Mouse (Mus musculus): Measurements from ENCODE around the gene Zfp566.
A peak's percentile ranks its signal among the peaks of the same experiment; 100 is the strongest.

The Zfp566 gene

DNA sequence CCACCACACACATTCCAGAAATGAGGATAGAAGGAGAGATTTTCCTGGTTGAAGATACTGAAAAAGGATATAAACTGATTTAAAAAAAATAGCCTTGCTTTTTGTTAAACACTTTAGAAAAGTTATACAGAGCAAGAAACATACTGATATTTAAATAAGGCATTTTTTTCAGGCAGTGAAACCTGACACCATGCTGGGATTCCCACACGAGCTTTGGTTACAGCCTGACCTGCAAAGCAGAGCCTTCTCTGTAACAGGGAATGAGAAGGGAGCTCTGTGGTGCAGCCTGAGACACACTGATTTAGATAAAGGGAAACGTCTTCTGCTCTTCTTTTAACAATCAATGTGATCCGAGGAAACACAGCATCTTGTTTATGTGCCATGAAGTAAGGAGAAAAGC, 36.7 kb downstream of the Zfp566 start:
- no peak for DNase-seq

DNA sequence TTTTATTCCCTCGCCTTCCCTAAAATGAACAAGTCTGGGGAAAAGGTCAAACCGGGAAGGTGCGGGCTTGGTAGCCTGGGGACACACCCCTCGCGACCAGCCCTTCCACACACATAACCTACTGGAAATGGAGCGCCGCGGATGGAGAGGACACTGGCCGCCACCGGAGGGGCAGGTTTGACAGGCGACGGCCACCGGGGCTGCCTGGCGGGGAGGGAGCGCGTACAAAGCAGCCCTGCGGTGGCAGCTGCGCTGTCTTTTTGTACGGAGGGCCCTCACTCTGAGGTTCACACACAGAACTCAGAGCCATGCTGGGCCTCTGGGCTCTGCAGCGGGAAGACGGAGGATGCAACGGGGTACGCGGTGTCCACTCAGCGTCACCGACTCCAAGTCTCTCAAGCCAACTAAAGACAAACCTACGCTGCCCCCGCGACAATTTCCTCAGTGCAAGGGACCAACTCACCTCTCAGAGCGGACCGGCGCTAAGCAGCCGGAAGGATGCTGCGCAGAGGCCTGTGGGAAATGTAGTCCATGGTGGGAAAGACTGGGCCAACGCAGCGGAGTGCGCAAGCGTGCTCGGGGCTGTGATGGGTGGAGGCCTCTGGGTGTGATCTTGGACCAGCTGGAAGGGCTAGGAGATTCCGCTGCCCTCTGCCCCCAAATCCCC, 39.3 kb downstream of the Zfp566 start, which contains the start of gene Zfp14:
Gene Zfp14 (minus strand): TSS at position 499 of the 667 bp plus-strand sequence.
- DNase-seq: peak; percentile 89

DNA sequence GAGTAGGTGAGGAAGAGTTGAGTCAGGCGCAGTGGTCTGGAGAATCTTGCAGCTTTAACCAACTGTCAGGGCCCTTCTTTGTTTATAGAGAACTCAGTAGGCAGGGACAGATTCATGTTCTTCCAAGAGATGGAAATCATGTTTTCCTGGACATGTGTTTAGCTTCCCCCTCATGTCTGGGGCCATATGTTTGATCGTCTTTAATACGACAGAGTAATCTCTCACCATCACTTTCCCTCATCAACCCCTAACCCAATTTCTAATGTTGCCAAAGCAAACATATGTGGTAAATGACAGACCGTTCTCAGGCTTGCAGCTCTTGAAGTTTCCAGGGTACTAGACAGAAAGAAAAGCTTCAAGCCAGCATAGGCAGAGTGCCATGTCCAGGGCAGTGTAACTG, 42.2 kb downstream of the Zfp566 start:
- DNase-seq: no peak

DNA sequence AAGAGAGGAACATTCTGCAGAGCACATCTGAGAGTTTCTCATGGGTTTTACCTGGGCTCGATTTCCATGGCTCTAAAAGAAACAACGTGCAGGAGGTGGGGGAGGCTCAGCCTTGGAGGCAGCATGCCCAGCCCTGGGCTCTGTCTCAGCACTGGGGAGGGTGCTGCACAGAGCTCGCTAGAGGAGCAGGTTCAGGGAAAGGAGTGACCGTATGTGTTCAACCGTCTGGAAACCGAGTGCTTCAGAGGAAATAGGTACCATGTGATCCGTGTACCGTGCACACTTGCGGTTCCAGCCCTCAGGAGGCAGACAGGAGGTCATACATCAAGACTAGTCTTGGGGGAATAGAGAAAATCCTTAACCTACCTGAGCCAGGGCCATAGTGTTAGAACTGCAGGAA, 46.0 kb downstream of the Zfp566 start:
- DNase-seq: no peak

DNA sequence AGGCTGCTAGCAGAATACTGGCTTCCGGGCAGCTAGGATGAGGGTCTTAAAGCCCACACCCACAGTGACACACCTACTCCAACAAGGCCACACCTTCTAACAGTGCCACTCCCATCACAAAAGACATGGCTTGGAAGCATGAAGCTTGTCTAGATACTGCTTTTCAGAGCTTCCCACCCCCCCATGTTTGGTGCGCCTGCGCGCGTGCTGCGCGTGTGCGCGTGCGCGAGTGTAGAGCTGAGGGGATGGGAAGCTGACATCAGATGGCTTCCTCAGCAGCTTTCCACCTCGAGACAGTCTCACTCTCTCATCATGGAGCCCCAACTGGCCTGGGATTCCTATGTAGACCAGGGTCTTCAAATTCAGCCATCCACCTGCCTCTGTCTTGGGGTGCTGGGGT, 56.0 kb downstream of the Zfp566 start:
- no peak for DNase-seq

DNA sequence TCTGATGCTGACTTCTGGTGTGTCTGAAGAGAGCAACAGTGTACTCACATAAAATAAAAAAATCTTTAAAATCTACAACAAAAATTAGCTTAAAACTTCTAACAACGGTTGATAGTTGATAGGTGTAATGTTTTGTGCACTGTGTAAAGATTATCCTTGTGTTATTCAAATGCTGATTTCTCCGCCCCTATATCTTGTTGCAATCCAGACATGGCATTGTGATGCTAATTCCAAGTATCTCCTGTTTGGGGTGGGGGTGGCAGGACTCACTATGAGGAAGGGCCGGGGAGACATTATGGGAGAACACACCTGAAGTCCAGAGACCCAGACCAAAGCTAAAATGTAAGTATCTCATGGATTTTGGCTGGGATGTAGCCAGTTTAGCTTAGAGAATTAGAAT, 58.9 kb downstream of the Zfp566 start:
- no peak for DNase-seq

DNA sequence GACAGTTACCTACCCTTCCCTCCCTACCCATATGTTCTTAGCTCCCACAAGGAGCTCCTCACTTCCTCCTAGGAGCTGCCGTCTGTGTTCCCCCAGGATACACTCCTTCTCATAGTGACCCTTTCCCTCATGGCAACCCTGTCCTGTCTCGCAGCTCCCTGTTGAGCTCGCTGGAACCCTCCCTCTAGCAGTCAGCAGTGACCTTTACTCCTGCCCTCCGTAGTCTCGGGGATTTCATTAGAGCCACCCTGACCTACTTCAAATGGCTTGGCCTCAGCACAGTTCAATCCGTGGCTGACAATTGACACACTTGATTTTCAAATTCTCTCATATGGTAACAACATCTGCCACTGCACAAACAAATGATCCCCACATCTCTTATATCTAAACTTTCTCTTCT, 59.6 kb downstream of the Zfp566 start:
- DNase-seq: no peak

GRCm38 (mm10) chr7:30028572-30028971, 61.8 kb downstream of the Zfp566 start:
- DNase-seq: no peak
